Mouse (Mus musculus) ovary, postnatal 10 days (tissue): ENCODE measurements at regions not wholly inside any gene's neighbourhood (a gene's known extent, or its start where the extent isn't known, plus 50 kb on each side); places are given as distances from the start of the nearest gene placed in this dataset.

Experiments
- DNase-seq: peaks from one replicate; pipeline ENCODE4 v3.0.0; 2022; ENCODE audit warnings: low spot score

- DNase-seq: no peak
These were observed 404.6 kb upstream of the Smim15 start for GRCm38 (mm10) chr13:107639620-107640019.

- no peak for DNase-seq
These were observed 407.0 kb upstream of the Smim15 start for GRCm38 (mm10) chr13:107637269-107637668.

GRCm38 (mm10) chr13:107635114-107635513, 409.1 kb upstream of the Smim15 start:
- no peak for DNase-seq

GRCm38 (mm10) chr13:107627073-107627472, 417.2 kb upstream of the Smim15 start:
- no peak for DNase-seq

DNA sequence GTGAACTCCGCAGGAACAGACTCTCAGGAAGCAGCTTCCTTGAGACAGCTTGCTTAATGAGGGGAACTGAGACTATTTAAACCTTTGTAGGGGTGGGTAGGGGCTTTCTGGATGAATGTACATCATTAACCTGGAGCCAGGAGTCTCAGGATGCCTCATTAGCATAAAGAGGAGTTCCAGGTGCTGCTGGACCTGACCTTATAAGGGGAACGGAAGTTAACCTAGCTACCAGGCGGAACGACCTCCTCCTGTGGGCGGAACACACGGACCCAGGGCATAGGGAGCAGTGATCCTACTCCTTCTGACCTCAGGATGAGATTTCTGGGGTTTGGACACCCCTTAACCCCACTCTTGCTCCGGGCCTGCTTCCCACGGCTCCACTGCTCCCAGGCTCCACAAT, 417.6 kb upstream of the Smim15 start:
- DNase-seq: no peak

- no peak for DNase-seq
These were observed 422.9 kb upstream of the Smim15 start for GRCm38 (mm10) chr13:107621337-107621736.

DNA sequence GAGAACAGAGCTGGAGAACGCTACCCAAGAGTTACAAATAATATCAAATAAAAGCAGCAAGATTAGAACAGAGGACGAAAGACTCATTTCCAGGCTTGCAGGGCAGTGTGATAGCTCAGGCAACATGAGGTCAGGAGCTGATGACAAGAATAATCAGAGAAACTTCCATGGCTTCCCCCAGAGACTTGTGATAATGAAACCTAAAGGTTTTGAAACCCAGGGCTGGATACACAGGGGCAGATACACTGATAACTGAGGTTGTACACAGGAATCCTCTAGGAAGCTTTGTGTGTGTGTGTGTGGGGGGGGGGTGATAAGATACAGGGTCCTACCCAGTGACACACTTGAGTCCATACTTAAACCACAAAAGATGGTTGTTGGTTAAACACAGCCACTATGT, 423.4 kb upstream of the Smim15 start:
- no peak for DNase-seq

GRCm38 (mm10) chr13:107620210-107620609, 424.0 kb upstream of the Smim15 start:
- DNase-seq: no peak

- no peak for DNase-seq
These were observed 424.8 kb upstream of the Smim15 start for GRCm38 (mm10) chr13:107619430-107619927.

- DNase-seq: no peak
These were observed 425.3 kb upstream of the Smim15 start for GRCm38 (mm10) chr13:107618796-107619429.

DNA sequence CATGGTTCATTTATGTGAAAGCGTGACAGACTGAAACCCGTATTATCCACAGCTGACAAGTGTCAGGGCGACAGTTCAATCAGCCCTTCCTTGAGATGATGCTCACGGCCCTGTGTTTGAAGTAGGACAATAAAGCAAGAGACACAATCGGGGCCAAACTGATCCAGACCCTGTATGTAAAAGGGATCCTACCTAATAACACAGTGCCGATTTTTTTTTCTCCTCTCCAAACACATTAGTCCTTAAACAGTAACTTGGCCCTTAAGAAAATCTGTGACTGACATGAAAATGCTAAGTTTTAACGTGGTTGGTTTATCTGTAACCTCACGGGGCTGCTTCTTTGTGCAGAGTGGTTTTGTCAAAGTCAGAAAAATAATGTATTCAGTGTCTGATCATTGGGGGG, 425.9 kb upstream of the Smim15 start:
- no peak for DNase-seq

- no peak for DNase-seq
These were observed 426.7 kb upstream of the Smim15 start for GRCm38 (mm10) chr13:107617582-107617981.

DNA sequence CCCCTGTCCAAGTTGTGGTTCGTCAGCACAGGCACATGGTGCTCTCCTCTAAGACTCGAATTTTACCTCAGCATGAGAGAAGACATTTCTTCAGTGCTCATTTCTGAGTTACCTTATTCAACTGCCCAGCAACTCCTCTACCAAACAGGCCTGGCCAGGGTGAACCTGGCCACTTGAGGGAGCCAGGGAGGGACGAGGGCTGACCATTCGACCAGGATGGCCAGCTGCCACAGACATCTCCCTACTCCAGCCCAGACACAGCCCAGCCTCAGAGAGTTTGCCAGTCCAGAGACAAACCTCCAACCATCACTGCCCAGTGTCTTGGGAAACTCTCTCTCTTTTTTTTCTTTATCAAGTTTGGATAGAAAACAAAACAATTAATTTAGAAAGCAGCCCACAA, 427.5 kb upstream of the Smim15 start:
- DNase-seq: no peak

- no peak for DNase-seq
These were observed 435.2 kb upstream of the Smim15 start for GRCm38 (mm10) chr13:107608996-107609503.

GRCm38 (mm10) chr13:107607294-107607693, 437.0 kb upstream of the Smim15 start:
- no peak for DNase-seq

DNA sequence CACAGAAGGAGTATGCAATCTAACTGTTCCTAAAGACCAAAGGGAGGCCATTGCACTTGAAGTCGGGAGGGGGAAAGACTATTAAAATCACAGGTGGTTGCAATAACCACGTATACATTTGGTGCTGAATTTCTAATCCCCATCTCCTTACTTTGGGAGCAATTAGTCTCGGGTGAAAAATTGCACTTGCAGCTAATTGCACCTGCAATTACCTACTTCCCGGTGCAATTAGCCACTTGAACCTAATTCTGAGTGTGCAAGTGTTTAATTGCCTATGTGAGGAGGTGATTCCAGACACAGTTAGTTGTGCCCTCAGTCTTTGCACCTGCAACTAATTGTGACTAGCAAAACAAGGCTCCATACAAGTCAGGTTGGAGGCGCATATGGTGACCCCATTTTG, 442.1 kb upstream of the Smim15 start:
- DNase-seq: no peak

DNA sequence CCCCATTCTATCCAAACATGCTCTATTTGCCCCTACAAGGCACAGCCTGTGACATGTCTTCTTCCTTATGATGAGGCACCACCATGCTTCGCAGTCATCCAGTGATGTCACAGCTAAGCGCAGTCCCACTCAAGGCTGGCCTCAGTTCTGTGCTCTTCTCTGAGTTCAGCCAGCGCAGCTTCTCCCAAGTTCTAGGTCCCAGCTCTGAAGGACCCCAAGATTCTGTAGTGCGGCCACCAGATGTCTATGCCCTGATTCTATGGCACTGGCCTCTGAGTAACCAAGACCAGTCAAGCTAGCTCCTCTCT, 443.2 kb upstream of the Smim15 start:
- DNase-seq: no peak

DNA sequence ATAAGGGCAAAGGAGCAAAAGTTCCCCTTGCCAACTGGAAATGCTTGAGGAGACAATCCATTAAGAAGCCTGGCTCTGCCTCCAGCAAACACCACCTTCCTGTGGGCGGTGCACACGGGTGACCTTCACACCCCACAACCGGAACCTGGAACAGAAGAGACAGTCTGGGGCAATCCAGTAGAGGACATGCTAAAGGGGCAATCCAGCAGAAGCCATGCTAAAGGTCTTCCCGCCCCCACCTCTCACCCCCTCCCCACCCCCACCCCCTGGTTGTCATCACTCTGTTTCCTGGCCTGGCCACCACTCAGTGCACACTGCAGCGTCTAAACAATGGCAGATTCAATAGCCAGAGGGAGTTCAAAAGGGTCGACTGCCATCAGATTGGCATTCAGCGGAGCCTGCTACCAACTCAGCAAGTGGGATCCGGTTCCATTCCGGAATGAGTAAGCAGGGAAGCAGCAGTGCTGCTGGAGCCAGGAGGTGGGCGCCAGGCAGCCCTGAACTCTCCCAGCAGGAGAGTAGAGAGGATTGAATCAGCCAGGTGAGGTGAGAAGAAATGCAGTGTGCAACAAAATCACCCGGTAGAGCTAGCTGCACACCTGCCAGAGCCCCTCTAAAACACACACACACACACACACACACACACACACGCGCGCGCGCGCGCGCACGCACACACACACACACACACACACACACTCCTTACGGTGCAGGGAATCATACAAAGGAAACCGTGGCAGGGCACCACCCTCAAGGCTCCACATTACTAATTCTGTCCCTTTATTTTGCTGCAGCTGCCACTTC, 443.7 kb upstream of the Smim15 start:
- DNase-seq: no peak

DNA sequence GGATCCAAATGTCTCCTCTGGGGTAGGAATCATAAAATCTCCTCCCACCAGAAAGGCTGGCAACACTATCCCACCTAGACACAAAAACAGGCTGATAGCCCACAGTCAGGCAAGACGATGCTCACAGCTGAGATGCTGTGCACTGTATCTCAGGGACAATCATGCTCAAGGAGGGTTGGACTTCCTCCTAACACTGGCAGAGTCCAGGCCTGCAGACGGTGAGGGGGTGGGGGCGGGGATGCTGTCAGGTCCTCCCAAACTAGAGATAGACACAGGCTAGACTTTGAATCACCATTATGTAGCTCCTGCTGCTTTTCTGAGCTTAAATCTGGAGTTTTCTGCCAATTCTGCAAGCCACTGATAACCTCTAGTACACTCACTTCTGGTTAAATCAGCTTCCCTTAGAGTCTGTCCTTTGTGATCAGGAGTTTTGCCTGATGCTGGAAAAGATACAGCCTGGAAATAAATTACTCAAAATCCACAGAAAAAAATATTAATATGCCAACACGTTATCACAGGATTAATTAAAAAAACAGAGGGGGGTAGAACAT, 445.1 kb upstream of the Smim15 start:
- DNase-seq: no peak

DNA sequence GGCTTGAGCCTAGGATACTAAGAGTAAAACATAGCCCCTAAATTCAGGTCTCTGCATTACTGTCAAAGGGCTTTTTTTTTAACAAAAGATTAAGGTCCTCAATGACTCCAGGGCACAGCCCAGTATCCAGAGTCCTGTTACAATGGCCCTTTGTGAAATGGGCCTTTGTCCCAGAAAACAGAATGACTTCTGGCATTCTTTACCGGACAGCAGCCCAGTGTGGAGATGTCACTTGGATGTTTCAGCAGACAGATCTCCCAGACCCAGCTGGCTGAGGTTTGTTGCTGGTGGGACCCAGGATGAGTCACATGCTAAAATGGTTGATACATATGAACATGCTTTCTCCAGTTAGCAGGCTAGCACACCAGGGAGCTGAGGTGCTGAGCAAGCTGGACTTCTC, 445.9 kb upstream of the Smim15 start:
- no peak for DNase-seq

- no peak for DNase-seq
These were observed 447.0 kb upstream of the Smim15 start for GRCm38 (mm10) chr13:107597217-107597616.

DNA sequence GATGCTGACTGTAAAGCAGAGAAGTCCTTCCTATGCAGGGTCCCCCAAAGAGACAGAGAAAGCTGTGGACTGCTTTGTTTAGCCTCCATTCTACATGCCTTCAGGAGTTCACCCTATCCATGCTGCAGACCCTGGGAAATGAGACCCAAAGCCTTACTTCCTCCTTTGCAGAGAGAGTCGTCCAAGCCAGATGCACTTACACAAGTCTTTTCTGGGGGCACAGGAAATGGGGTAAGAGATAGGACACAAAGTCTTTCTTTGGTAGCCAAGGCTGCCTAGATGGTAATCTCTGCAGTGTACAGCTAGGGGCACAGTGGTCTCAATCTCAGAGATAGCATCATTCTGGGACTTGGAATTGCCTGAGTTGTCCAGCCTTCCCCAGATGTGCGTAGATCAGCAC, 448.1 kb upstream of the Smim15 start:
- DNase-seq: no peak

GRCm38 (mm10) chr13:107588399-107589002, 455.7 kb upstream of the Smim15 start:
- no peak for DNase-seq
